Mouse (Mus musculus): ENCODE measurements at regions not wholly inside any gene's neighbourhood (a gene's known extent, or its start where the extent isn't known, plus 50 kb on each side); places are given as distances from the start of the nearest gene placed in this dataset.
A peak's percentile ranks its signal among the peaks of the same experiment; 100 is the strongest.

DNA sequence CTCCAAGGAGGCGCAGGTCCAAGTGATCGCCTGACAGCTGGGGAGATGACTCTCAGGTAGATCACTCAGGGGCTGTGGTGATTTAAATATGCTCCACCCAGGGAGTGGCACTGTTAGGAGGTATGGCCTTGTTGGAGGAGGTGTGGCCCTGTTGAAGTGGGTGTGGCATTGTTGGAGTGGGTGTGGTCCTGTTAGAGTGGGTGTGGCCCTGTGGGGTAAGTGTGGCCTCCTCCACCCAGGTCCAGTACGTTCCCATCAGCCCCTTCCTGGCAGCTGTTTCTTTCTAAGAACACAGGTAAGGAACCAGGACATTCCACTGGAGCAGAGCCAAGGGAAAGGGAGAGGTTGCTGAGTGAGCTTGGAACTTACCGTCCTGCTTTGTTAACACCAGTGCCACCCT is 125.1 kb downstream of the Cryba4 start:
- H3K4me2 ChIP-seq (replicated peaks): no peak overlapping the region
- no peak overlapping the region for H3K9ac ChIP-seq (replicated peaks)
- no peaks in the 10 kb centered on the region for H3K9me3 ChIP-seq
- H3K27me3 ChIP-seq: 0 out of 2 replicates have a peak, but pooled peaks cover 2% of the 10 kb centered on the region
- no peak overlapping the region for H3K27ac ChIP-seq (replicated peaks)
- H3K36me3 ChIP-seq: no peaks in the 10 kb centered on the region
- 73% methylated on average over 4 of the region's 4 CpGs for WGBS
- no peak overlapping the region for H3K4me3 ChIP-seq
- ATAC-seq (ENCODE audit: low FRiP score, low read depth): no peak
- peaks cover 9% of the 10 kb centered on the region; the same call in 1 of the 2 replicates for H3K4me1 ChIP-seq

DNA sequence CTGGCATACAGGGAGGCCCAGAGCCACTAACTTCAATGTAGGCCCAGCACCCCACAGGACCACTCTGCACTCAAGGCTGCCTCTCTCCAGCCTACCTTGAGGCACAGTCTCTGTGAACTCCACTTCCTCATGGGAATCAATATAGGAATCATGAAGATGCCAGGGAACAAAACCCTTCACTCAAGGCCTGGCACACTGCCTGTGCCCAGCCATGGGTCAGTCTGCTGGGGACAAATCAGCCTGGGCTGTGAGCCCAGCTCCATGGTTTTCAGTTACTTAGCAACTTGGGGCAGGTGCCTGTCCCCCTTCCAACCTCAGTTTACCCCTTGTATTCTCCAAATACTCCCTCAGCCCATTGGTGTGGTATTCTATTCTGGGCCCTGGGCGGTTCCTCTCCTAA is 119.6 kb downstream of the Cryba4 start:
- H3K4me2 ChIP-seq (replicated peaks): no peak overlapping the region
- no peaks in the 10 kb centered on the region for H3K27me3 ChIP-seq
- H3K9ac ChIP-seq (replicated peaks): no peak overlapping the region
- H3K9me3 ChIP-seq: no peaks in the 10 kb centered on the region
- WGBS: 89% methylated on average over 1 of the region's 1 CpGs
- no peak for ATAC-seq (ENCODE audit: low FRiP score, low read depth)
- peaks cover 28% of the 10 kb centered on the region for H3K4me1 ChIP-seq
- H3K27ac ChIP-seq (replicated peaks): no peak overlapping the region
- no peaks in the 10 kb centered on the region for H3K36me3 ChIP-seq
- H3K4me3 ChIP-seq: no peak overlapping the region

DNA sequence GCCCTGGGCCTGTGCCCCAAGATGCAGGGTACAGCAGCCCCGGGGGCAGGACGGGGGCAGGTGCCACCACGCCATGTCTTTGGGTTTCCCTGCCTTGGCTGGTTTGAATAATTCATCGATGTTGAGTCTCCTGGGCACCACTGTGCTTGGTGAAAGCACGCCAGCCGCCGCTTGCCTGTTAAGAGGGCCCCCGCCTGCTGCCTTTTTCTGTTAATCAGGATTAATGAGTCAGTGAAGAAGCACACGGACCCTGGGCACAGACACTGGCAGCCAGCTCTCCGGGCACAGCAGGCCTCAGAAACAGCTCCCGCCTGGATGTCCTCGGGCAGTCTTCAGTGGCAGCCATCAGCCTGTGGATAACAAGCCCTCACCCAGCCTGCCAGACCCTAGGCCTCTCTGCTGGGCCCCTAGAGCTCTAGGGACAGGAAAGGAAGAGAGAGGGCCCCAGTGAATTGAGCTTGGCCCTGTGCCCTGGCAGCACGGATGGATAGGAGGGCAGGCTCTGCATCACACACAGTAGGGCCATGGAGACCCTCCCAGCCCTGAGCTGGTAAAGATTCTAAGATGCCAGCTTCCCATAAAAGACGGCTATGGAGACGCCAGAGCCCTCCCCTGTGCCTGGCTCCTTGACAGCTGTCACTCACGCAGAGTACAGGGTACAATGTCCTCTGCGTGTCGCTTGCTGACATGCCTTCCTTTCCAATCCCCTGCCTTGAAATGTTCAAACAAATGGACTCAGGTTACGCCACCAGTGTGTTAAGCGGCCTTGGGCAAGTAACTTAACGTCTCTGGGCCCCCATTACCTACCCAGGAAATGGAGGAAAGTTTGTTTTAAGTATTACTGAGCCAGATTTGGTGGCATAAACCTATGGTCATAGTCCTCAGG is 118.4 kb downstream of the Cryba4 start:
- no peaks in the 10 kb centered on the region for H3K27me3 ChIP-seq
- no peak overlapping the region for H3K4me3 ChIP-seq
- H3K4me2 ChIP-seq (replicated peaks): no peak overlapping the region
- WGBS: 60% methylated on average over 21 of the region's 21 CpGs
- peaks cover 28% of the 10 kb centered on the region for H3K4me1 ChIP-seq
- H3K36me3 ChIP-seq: no peaks in the 10 kb centered on the region
- no peak overlapping the region for H3K9ac ChIP-seq (replicated peaks)
- H3K27ac ChIP-seq (replicated peaks): peak overlapping the region; percentile 82
- peak; percentile 66 for ATAC-seq (ENCODE audit: low FRiP score, low read depth)
- no peaks in the 10 kb centered on the region for H3K9me3 ChIP-seq

DNA sequence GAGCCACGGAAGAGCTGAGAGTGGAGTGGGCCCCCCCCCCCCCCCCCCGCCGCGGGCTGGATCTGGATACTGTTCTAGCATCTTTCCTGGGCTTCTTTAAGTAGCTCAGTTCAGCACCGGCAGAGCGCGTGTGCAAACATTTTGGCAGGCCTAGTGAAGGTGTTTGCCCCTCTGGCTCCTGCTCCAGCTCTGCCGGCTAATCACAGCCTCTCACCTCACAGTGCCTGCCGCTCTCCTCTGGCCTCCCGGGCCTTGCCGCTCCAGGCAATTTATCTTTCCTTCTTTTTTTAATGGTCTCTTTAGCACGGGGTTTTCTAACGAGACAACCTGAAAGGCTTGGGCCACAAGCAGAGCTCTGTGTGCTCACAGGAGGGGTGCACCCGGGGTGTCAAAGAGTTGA is 115.7 kb downstream of the Cryba4 start:
- 43% methylated on average over 10 of the region's 14 CpGs for WGBS
- Histone ChIP-seq H3K27me3 (no peaks in the 10 kb centered on the region), H3K9me3 (no peaks in the 10 kb centered on the region), H3K4me2 (replicated peaks) (no peak overlapping the region), H3K36me3 (no peaks in the 10 kb centered on the region), H3K27ac (replicated peaks) (no peak overlapping the region), H3K4me3 (no peak overlapping the region), H3K4me1 (peaks cover 35% of the 10 kb centered on the region), H3K9ac (replicated peaks) (no peak overlapping the region)
- no peak for ATAC-seq (ENCODE audit: low FRiP score, low read depth)

DNA sequence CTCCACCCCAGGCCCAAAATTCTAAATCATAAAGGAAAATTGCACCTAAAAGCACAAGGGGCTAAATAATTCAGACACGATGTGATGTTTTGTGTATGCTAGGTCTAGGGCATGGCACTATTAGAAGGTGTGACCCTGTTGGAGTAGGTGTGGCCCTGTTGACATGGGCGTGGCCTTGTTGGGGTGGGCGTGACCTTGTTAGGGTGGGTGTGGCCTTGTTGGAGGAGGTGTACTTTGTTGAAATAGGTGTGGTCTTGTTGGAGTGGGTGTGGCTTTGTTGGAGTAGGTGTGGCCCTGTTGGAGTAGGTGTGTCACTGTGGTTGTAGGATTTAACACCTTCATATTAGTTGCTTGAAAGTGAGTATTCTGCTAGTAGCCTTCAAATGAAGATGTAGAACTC is 114.1 kb downstream of the Cryba4 start:
- WGBS: 99% methylated on average over 3 of the region's 3 CpGs
- Histone ChIP-seq H3K9me3 (no peaks in the 10 kb centered on the region), H3K27ac (replicated peaks) (no peak overlapping the region), H3K27me3 (0 out of 2 replicates have a peak, but pooled peaks cover 6% of the 10 kb centered on the region), H3K36me3 (no peaks in the 10 kb centered on the region), H3K4me2 (replicated peaks) (no peak overlapping the region), H3K4me3 (no peak overlapping the region), H3K9ac (replicated peaks) (no peak overlapping the region), H3K4me1 (peaks cover 34% of the 10 kb centered on the region)
- no peak for ATAC-seq (ENCODE audit: low FRiP score, low read depth)

DNA sequence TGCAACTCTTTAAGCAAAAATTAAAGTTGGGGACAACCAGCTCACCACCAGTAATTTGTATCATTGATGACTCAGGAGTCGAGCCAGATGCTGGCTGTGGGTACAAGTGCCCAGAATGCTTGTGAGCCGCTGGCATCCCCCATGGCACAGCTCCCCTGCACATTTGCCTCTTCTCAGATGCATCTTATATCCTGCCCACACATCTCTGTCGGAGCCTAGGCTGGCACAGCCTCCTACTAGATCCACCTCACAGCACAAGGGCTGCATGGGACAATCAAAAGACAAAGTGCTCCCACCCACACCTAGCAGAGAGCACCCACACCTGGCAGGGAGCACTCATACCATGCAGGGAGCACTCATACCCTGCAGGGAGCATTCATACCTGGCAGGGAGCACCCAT is 109.6 kb downstream of the Cryba4 start:
- Histone ChIP-seq H3K27ac (replicated peaks) (no peak overlapping the region), H3K27me3 (peaks cover 6% of the 10 kb centered on the region; the same call in 1 of the 2 replicates), H3K4me1 (0 out of 2 replicates have a peak, but pooled peaks cover 9% of the 10 kb centered on the region), H3K9ac (replicated peaks) (no peak overlapping the region), H3K9me3 (no peaks in the 10 kb centered on the region), H3K36me3 (no peaks in the 10 kb centered on the region), H3K4me3 (no peak overlapping the region), H3K4me2 (replicated peaks) (no peak overlapping the region)
- WGBS: 88% methylated on average over 3 of the region's 3 CpGs
- ATAC-seq (ENCODE audit: low FRiP score, low read depth): no peak

DNA sequence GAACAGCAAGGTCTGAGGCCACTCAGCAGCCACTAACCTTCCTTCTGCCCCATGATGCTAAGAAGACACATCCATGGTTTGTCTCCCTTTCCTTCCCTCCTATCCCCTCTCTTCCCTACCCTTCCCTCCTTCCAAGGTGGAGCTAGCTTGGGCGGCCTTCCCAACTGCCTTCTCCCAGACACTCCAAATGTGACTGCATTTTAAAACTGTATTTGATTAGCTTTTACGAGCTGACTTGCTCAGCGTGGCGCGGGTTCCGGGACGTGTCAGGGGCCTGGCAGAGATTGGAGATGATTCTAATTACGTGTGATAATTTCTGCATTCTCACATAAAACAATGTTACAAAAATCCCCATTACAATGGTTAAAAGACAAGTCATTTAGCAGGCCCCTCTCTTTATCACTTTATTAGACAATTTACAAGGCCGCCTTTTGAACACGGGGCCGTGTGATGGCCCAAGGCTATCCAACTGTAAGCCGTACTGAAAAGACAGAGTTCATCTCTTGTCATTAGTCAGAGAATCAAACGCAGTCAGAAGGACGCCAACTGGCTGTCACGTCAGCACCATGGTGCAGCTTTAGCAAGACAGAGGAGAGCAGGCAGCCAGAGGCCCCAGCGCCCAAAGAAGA is 108.2 kb downstream of the Cryba4 start:
- Histone ChIP-seq H3K4me1 (0 out of 2 replicates have a peak, but pooled peaks cover 9% of the 10 kb centered on the region), H3K36me3 (no peaks in the 10 kb centered on the region), H3K4me3 (no peak overlapping the region), H3K9me3 (no peaks in the 10 kb centered on the region), H3K27ac (replicated peaks) (no peak overlapping the region), H3K27me3 (peaks cover 6% of the 10 kb centered on the region; the same call in 1 of the 2 replicates), H3K9ac (replicated peaks) (no peak overlapping the region), H3K4me2 (replicated peaks) (no peak overlapping the region)
- no peak for ATAC-seq (ENCODE audit: low FRiP score, low read depth)
- WGBS: 87% methylated on average over 16 of the region's 16 CpGs

DNA sequence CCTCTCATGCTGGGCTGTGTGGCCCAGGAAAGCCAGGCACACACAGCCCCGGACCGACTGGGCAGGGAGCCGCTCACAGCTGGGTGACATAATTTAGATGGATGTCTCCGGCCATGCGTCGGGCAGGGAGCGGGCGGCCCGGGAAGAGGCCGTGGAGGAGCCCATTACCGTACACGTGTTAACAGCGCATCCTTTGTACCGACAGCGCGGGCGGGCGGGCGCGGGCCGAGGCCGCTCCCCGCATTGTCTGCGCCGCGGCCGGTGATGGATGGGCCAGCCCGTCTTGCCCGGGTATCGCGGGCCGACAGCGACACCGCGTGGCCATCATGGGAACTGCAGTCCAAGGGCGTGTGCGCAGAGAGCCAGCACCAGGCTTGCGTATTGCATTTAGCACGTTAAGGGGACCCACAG is 98.6 kb downstream of the Cryba4 start:
- peaks cover 7% of the 10 kb centered on the region for H3K4me1 ChIP-seq
- H3K27me3 ChIP-seq: peaks cover 60% of the 10 kb centered on the region
- H3K36me3 ChIP-seq: no peaks in the 10 kb centered on the region
- 1% methylated on average over 28 of the region's 39 CpGs for WGBS
- H3K4me3 ChIP-seq: peak overlapping the region; percentile 18
- no peaks in the 10 kb centered on the region for H3K9me3 ChIP-seq
- H3K9ac ChIP-seq (replicated peaks): peak overlapping the region; percentile 16; the same call in 1 of the 2 replicates
- H3K27ac ChIP-seq (replicated peaks): no peak overlapping the region
- peak; percentile 94 for ATAC-seq (ENCODE audit: low FRiP score, low read depth)
- peak overlapping the region; percentile 42 for H3K4me2 ChIP-seq (replicated peaks)

DNA sequence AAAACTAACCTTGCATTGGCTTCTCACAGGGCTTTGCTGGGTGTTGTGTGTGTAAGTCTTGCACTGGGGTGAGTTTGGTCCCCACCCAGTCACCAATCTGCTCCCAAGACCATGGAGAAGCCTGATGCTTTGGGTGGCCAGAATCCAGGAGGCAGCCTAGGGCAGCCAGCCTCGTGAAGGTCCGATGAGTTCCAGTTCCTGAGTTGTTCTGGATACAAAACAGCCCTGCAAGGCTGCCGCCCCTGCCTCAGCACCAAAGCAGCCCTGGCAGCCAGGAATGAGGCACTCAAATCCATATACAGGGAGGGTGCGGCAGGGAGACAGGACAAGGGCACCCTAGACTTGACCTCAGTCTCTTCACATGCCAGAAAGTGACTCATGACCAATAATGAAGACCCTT is 97.7 kb downstream of the Cryba4 start:
- Histone ChIP-seq H3K27me3 (peaks cover 62% of the 10 kb centered on the region), H3K9me3 (no peaks in the 10 kb centered on the region), H3K4me2 (replicated peaks) (no peak overlapping the region), H3K9ac (replicated peaks) (no peak overlapping the region), H3K36me3 (no peaks in the 10 kb centered on the region), H3K4me3 (no peak overlapping the region), H3K4me1 (peaks cover 7% of the 10 kb centered on the region), H3K27ac (replicated peaks) (no peak overlapping the region)
- WGBS: 71% methylated on average over 4 of the region's 4 CpGs
- ATAC-seq (ENCODE audit: low FRiP score, low read depth): no peak

DNA sequence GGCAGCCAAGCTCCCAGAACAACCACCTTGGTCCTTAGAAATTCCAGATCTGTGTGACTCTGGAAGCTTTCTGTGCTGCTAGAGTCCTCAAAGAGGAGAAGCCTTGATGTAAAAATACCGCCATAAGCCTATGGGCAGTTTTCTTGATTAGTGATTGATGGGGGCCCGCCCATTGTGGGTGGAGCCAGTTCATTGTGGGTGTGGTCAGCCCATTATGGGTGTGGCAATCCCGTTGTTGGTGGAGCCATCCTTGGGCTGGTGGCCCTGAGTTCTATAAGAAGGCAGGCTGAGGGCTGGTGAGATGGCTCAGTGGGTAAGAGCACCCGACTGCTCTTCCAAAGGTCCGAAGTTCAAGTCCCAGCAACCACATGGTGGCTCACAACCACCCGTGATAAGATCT is 97.3 kb downstream of the Cryba4 start:
- Histone ChIP-seq H3K9me3 (no peaks in the 10 kb centered on the region), H3K27me3 (peaks cover 62% of the 10 kb centered on the region), H3K27ac (replicated peaks) (no peak overlapping the region), H3K4me2 (replicated peaks) (no peak overlapping the region), H3K9ac (replicated peaks) (no peak overlapping the region), H3K4me3 (no peak overlapping the region), H3K4me1 (peaks cover 7% of the 10 kb centered on the region), H3K36me3 (no peaks in the 10 kb centered on the region)
- no peak for ATAC-seq (ENCODE audit: low FRiP score, low read depth)
- whole genome bisulfite sequencing: 78% methylated on average over 6 of the region's 6 CpGs

DNA sequence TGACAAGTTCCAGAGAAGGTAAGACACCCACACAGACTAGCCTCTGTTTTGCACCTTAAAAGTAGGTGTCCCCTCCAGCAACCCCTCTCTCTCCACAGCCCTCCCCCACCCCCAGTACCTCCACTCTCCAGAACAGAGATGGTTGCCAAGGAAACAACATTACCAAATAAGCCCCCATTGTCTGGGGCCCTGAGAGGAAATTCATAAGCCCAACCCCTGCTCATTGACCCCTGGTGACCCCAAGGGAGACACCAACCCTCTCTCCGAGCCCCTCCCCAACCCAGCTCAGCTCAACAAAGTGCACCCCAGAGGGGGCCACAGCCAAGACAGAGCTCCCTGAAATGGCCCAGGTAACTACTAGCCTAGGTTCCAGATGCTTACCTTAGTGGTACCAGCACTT is 96.3 kb downstream of the Cryba4 start:
- H3K4me3 ChIP-seq: no peak overlapping the region
- peaks cover 68% of the 10 kb centered on the region for H3K27me3 ChIP-seq
- no peaks in the 10 kb centered on the region for H3K9me3 ChIP-seq
- no peak for ATAC-seq (ENCODE audit: low FRiP score, low read depth)
- 27% methylated on average over 1 of the region's 1 CpGs for WGBS
- no peaks in the 10 kb centered on the region for H3K36me3 ChIP-seq
- no peak overlapping the region for H3K9ac ChIP-seq (replicated peaks)
- no peak overlapping the region for H3K4me2 ChIP-seq (replicated peaks)
- peaks cover 7% of the 10 kb centered on the region for H3K4me1 ChIP-seq
- no peak overlapping the region for H3K27ac ChIP-seq (replicated peaks)

DNA sequence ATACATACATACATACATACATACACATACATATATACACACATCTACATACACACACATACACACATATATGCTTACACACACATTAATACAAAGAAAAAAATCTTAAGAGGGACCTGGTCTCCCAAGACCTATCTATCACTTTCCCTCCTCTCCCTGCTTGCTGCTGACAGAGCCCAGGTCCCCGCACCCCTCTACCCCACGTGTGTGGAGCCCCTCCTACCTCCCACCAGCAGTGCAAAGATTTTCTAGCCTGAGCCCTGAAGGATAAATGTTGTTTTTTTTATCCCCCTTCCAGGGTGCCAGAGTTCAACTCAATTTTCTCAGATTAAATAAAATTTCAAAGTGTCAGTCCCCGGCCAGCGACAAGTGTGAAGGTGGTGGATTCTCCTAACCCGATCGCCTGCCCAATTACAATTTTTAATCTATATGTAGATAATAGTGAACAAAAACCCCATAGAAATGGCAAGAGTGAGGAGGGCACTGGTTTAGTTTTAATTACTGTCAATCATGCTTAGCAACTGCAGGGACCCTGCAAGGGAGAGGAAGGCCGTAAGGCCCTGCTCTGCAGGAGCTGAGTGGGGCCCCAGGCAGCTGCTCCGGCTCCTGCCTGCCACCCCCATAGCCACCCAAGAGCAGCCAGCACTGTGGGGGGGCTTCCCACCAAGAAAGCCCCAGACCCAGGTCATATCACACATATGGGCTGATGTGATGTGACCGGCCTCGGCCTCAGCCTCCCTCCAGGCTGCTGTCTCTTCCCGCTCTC is 85.7 kb downstream of the Cryba4 start:
- H3K9me3 ChIP-seq: no peaks in the 10 kb centered on the region
- peaks cover 72% of the 10 kb centered on the region for H3K27me3 ChIP-seq
- peak; percentile 86 for ATAC-seq (ENCODE audit: low FRiP score, low read depth)
- H3K4me1 ChIP-seq: peaks cover 34% of the 10 kb centered on the region
- H3K27ac ChIP-seq (replicated peaks): peak overlapping the region; percentile 72
- H3K36me3 ChIP-seq: no peaks in the 10 kb centered on the region
- WGBS: 10% methylated on average over 11 of the region's 11 CpGs
- no peak overlapping the region for H3K4me3 ChIP-seq
- H3K9ac ChIP-seq (replicated peaks): no peak overlapping the region
- no peak overlapping the region for H3K4me2 ChIP-seq (replicated peaks)
